Mouse (Mus musculus) adipocyte (in vitro differentiated cells): ENCODE measurements around the gene Uri1.
A peak's percentile ranks its signal among the peaks of the same experiment; 100 is the strongest.

ENCODE experiments used
- DNase-seq: peaks from one replicate; pipeline ENCODE4 v3.0.0-alpha.2; 2016; ENCODE audit warnings: low spot score

Uri1 gene

DNA sequence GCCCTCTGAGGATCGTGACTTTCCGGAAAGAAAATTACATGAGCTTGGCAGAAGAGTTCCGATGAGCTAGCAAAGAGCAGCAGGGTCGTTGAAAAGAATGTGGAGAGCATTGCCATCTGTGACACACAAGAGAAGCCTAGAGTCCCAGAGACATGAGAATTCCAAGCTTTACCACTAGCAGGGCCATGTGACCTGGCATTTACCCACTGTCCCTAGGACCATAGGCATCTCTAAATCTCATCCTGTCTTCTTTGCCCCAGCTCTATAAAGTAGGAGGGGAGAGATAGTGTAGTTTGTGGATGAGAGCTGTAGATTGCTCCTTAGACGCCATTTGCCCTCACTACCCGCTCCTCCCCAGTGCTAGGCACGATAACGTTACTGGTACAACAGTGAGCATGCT, at the start of gene Uri1:
Gene Uri1 (minus strand): TSS at position 101 of the 400 bp plus-strand sequence.
- DNase-seq = no peak

DNA sequence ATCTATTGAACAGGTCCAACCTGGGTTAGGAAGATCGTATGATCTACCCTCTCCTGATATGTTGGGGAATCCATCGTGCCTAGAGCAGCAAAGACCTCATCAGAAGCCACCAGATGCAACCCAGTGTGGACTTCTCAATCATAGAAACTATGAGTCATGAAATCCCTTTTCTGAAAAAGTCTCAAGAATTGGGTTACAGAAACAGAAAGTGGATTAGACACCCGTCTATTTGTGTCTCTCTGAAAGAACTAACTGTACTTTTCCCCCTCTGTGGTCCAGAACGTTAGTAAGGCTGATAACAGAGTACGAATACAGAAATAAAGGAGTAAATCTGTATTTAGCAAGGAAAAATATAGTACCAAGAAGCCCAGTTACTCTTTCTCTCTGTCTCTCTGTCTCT, 47.7 kb upstream of the Uri1 start:
- no peak for DNase-seq

DNA sequence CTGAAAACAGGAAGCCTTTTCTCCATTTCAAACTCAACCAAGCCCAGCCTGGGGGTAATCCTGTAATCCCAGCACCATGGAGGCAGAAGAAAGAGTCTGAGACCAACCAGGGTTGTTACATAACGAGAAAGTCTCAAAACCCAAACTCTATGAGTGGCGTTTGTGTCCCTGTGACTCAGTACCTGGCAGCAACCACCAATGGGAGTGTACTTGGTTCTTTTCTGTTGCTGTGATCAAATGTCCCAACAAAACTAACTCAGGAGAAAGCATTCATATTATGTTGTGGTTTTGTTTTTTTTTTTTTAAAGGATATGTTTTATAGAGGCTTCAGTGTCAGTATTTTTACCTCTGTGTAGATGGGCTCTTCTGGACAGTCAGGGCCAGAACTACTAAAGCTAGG, 47.3 kb upstream of the Uri1 start:
- peak; percentile 31 for DNase-seq

DNA sequence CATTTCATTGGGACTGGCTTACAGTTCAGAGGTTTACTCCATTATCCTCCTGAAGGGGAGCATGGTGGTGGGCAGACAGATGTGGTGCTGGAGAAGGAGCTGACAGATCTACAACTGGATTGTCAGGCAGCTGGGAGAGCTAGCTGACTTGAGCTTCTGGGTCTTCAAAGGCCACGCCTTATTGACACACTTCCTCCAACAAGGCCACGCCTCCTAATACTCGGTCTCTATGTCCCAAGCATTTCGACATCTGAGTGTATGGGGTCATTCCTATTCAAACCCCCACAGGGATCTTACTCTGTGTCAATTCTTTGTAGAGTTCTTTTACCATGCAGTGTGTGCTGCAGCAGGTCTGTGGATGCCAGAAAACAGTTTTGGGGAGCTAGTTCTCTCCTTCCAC, 41.1 kb upstream of the Uri1 start:
- no peak for DNase-seq

DNA sequence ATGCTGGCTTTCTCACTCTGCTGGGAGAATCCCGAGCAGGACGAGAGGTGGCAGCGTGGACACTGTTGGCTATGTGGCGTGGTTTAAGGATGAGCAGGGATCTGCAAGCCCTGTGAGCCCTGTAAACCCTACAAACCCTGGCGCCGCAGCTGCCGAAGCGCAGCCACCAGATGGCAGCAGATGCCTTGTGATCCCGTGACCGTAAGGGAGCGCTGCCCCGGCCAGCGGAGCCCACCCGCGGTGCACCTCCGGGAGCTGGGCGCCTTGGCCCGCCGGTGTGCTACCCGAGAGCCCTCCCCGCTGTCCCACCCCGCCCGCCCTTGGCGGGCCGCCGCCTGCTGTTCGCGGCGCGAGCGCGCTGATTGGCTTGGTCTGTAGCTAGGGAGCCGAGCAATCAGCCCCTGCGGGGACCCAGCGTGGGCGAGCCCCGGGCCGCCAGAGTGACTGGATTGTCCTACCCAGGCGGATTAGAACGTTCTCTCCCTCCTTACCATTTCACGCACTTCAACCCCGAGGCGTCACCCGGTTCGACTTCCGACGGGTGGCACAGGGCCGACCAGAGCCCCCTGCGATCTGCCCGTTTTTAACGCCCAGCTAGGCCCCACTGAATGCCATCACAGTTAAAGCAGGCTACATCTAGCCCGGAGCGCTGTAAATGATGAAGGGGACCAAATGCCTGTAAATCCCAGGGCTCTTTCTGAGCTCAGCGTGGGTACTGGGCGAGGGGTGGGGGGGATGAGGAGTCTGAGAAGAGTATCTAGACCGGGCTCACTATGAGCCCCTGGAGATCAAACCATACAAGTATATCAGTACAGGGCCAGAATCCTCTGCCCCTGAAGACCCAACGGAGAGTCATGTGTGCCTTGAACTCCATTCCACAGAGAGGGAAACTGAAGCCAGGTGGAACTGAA, 38.0 kb upstream of the Uri1 start:
- DNase-seq = peak; percentile 61

DNA sequence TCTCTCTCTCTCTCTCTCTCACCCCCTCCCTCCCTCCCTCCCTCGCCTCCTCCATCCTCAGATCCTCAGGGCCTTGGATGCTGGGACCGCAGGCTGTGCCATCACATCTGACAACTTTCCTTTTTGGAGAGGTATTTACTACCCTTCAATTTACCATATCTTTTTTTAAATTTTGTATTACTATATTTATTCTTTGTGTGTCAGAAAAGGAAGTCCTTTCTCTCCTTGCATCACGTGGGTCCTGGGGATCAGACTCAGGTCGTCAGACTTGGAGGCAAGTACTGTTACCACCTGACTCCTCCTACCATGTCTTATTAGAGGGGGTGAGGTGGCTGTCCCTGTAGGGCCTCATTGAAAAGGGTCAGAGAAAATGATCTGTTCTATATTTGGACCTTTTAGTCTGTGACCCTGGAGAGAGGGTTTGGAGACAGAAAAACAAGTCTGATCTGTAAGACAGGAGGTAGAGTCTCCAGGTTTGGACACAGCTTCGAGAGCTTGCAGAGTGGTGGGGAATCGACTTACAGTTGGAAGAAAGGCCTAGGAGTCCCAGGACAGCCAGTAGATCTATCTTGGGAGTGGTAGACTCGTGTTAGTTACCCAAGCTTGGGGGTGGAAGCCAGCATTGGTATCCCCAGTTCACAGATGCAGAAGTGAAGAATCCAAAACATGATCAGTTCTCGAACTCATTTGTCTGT, 36.4 kb upstream of the Uri1 start:
- no peak for DNase-seq

DNA sequence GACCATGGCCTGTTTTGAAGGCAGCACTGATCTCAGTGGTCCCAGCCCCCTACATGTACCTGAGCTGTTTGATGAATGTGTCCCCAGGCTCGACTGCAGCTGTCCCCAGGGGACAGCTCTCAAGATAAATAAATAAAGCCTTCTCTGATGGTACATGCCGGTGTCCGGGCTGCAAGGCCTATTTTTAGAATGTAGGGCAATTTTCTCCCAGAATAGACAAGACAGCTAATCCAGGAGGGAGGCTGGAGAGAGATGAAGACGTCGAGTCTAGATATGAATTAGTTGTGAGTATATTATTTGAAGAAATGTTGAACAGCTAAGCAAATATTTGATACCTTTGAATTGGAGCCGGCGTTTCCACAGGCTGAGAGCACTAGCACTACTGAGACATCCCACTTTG, 35.7 kb upstream of the Uri1 start:
- no peak for DNase-seq

DNA sequence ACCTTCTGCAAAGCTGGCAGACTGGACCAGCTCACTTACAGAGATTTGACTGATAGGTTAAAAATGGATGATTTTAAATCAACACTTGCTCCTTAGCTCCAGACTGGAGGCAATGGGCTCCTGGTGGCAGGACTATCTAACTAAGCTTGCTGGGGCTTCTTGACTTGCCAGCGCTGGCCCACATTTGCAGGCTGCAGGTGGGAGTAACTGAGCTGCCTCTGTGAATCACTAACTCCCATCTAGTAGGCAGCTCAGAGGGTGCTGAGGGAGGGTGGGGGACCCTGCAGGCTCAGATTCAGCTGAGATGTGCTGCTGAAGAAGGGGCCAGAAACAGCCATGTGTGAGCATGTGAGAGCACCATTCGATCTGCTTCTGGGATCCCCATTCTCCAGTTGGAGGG, 32.6 kb upstream of the Uri1 start:
- no peak for DNase-seq

DNA sequence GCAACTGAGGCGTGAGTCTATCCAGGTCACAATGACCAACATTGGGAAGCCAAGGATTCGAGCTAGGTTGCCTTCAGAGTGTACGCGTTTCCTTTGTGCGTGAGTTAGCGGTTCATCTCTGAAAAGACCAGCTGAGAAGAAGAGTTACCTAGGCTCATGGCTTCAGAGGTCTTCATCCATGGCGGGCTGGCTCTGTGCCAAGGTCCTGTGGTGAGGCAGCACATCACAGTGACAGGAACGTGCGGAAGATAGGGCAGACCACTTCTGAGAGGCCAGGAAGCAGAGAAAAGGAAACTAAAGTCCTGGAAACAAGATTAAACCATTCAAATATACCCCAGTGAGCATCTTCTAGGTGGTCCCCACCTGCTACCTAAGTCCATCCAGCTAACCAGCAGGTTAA, 30.9 kb upstream of the Uri1 start:
- no peak for DNase-seq

DNA sequence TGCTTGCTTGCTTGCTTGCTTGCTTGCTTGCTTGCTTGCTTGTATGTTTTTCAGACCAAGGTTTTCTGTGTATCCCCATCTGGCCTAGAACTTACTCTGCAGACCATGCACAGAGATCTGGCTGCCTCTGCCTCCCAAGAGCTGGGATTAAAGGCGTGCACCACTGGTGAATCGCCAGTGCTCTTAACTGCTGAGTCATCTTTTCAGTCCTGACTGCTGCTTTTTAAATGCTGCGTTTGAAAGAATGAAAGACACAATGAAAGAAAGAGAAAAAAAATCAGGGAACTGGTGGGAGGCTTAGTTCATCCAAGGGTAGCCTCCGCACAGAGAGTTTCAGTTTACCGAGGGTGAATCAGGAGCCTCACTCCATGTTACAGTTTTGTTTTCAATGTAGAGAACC, 23.9 kb upstream of the Uri1 start:
- no peak for DNase-seq

DNA sequence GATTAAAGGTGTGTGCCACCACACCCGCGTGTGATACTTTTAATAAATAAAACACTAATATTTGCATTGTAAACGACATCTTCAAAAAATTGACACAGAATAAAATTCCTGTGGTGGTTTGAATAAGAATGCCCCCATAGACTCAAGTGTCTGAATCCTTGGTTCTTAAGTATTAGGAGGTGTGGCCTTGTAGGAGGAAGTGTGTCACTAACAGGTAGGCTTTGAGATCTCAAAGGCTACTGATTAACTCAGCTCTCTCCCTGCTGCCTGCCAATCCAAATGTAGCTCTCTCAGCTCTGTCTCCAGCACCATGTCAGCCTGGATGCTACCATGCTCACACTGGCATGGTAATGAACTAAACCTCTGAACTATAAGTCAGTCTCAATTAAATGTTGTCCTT, 17.9 kb upstream of the Uri1 start:
- DNase-seq = no peak

DNA sequence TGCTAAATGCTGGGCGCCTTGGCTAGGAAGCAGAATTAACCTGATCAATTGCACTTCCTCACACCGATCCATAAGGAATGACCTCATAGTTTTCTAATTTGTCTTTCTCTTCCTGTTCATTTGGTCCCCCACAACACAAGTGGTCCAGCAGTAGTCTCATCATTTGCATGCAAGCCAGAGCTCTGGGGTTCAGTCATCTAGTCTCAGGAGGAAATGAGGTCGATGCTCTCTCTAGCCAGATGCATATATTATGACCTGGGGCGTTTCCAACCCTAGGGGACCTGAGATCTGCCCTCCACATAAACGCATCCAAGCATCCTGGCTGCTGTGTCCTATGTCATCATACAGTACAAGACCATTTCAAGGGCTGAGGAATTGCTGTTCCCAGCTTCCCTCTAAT, 14.2 kb upstream of the Uri1 start:
- no peak for DNase-seq

DNA sequence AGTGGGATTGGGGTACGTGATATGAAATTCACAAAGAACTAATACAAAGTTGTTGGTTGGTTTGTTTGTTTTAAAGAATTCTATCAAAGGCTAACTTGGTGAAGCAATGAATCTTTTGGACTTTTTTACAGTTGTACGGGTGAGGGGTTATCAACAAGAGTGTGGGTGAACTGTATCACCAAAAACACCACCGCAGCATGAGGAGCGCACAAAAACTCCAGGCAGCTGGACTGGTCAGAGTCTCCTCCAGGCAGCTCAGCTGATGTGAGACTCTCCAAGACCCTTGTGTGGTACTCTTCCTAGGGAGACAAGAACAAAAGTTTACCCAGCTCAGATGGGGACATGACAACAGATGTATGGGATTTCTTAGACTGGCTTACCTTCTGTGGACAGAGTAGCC, 7.8 kb upstream of the Uri1 start:
- no peak for DNase-seq

DNA sequence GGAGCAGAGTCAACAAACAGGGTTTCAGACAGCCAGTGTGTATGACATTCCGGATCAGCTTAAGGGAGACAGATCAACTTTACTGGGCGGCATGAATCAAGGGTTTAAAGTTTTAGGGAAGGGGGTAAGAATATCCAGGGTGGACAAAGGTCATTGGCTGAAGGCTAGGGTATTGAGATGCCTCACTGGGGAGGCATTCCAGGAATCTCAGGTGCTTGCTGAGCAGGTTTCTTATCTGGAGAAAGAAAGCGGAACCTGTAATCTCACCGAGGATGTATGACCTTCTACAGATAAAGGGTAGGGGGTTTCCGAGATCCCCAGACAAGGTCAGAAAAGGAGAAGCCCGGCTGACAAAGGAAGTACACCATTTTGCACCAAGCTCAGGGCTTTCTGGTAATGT, 7.3 kb upstream of the Uri1 start:
- DNase-seq = no peak

DNA sequence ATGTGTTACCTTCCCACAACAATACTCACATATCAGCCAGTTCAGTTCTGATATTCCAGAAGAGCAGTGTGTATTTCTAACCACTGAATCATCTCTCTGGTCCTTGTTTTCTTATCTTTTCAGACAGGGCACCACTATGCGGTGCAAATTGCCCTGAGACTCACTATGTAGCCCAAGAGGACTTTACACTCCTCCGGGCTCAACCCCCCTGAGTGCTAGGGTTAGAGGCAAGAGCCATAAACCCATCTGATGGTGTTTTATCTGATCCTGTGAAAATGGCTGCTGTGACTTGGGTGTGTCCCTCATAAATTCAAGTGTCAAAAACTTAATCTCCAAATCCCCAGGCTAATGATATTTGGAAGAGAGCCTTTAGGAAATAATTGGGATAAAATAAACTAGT, 6.6 kb upstream of the Uri1 start:
- DNase-seq = no peak

DNA sequence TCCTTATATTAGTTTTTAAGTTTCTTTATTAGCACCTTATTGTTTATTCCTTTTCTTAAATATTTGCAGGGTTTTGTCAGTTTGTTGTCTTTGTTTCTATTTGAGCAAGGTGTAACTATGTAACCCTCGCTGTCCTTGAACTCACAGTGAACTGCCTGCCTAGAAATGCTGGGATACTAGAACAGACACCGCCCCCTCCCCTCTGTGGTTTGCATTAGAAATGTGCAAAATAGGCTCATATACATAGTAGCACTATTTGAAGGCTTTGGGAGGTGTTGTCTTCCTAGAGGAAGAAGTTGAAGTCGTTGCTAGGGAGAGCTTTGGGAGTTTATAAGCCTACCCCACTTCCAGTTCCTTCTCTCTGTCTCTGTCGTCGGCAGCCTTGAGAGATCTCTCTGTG, 5.7 kb upstream of the Uri1 start:
- DNase-seq = no peak

DNA sequence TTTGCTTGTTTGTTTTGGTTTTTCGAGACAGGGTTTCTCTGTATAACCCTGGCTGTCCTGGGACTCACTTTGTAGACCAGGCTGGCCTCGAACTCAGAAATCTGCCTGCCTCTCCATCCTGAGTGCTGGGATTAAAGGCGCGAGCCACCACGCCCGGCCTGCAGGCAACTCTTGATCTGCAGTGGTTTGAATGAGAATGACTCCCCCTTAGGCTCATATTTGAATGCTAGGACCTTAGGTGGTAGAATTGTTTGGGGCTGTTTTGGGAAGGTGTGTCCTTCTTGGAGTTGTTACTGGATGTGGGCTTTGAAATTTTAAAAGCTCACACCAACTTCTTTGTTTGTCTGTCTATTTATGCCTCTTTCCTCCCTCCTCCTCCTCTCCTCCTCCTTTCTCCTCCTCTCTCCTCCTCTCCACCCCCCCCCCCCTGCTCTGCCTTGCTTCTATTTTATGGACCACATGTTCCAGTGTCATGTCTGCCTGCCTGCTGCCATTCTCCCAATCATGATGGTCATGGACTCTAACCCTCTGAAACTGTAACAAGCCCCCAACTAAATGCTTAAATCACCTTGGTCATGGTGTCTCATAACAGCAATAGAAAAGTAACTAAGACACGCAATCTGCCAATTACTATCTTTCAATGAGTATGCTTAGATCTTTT, 4.7 kb upstream of the Uri1 start:
- DNase-seq = no peak

DNA sequence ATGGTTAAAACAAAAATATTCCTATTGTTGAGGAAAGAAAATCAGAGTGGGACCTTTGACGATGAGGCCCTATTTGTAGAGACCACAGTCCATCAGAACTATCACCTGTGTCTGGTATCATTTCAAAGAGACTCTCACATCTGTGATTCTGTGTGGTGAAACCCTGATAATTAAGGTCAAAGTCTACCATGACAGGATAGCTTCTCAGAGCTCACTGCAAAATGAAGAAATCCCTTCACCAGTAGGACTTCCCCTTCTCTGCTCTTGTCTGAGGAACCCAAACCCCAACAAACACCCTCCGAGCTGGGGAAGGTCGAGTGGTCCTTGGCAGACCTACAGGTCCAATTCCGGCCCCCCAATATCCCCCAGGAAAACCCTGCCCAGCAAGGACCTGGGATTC, 1.5 kb upstream of the Uri1 start:
- no peak for DNase-seq

DNA sequence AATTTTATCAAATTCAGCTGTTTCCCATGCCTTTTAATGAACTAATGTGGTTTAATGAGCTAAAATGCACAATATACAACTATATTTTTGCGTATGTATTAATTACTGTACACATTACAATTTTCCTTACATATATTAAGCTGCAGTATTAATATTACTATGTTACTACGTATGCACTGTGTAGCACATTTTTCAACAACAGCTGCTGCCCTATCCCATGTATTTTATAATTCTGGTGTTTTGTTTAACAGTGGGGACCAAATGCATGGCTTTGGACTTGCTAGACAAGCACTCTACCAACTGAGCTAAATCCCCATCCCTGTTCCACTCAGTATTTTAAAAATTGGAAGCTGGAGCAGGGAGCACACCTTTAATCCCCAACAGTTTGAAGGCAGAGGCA, 3.6 kb downstream of the Uri1 start:
- no peak for DNase-seq

DNA sequence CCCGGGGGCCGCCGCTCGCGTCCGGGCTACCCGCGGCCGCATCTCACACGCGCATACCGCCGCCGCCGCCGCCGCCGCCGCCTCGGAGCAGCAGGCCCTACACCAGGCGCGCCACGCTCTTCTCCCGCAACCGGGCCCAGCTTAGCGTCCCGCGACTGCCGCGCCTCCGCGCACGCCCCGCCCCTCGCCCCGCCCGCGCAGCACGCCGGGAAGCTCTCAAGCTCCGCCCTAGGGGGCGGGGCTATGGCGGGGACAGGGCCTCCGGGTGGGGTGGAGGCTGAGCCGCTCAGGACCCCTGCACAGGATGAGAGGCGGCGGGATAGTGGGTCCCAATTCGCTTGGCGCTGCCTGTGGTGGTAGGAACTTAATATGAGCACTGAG, 4.0 kb downstream of the Uri1 start:
- peak; percentile 78 for DNase-seq

DNA sequence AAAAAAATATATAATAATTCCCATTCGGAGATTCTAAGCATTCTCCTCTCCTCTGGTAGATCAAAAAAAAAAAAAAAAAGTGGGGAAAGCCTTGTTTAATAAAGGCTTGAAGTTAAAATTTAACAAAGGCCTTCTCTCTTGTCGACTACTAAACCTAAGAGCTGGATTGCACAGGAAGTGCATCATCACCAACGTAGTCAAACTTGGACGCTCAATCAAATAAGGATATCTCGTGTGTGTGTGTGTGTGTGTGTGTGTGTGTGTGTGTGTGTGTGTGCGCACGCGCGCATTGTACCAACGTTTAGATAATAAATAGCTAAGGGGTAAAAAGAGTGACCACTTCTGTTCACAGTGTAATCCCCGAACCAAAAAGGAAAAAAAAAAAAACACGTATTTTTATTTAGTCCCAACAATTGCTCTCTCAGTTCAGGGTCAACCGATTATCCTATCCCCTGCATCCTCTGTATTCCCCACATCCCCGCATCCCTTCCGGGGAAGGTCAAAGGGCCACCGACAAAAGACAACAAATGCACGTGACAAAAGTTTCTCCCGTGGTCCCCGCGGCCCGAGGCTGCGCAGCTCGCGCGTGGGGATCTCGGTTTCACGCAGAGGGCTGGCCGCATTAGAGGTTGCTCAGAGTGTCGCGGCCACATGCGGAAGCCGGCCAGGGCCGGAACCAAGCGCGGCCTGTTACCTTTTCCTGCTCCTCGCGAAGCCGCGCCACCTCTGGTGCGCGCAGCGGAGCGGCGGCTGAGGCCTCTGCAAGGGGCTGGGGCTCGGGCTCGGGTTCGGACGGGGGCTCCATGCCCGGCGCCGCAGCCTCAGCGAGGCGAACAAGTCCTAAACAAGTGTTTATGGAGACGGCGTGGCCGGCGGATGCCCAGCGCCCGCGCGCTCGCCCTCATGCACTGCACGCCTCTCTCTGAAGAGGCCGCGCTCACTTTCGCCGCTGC, 4.7 kb downstream of the Uri1 start:
- DNase-seq = peak; percentile 70

DNA sequence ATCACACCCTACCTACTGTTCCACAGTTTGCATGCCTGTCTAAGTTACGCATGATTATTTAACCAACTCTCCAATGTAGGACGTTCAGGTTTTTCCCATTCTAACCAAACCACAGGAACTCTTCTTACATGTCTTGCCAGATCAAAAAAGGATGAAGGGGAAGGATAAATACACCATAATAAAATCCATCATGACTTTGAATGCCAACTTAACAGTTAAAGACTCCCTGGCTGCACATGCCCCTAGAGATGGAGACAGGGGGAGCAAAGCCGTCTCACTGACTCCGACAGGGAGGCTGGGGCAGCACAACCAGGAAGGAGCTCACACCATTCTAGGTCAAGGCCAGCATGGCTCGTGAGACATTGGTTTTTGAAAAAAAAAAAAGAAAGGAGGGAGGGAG, 8.0 kb downstream of the Uri1 start:
- no peak for DNase-seq
